8 mouse cellular contexts compared by ENCODE assay signal in the genomic region with DNA sequence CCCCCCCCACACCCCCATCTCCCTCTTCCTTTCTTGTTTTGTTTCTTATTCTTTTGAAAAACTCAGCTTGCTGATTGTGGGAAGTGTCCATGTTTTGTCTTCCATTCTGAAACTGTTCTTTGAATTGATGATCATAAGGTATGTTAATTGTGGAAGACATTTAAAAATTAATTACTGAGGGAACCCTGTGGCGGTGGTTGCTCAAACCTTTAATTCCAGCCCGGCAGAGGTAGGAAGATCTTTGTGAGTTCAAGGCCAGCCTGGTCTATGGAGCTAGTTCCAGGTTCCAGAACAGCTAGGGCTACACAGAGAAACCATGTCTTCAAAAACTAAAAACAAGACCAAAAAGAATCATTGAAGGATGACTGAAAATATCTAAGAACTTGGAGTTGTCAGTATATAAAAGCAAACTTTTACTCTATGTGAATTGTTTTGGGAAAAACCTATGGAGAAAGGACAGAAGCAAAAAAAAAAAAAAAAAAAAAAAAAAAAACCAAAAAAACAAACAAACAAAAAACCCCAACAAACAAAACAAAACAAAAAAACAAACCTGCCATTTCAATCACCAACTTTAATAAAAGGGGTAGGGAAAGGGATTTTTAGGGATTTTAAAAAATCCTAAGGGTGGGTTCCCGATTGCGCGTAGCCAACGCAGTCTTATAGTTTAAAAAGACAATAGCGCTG. TPM values are rescaled to one million over a fixed set of nuclear protein-coding genes. Genes with fewer than 3 reads are reported as not detected.
DNase-seq lines count a peak whose midpoint lies in the region; ATAC-seq and TF ChIP-seq lines count a peak whose summit lies in the region.

No protein-coding gene starts in this region.

- no peaks in the 10 kb centered on the region for H3K36me3 ChIP-seq in hindbrain, embryonic 15.5 days
- H3K36me3 ChIP-seq in midbrain, embryonic 16.5 days (ENCODE audit: control insufficient read depth, insufficient read depth, low read length): no peaks in the 10 kb centered on the region

- no peak for TF ChIP-seq CTCF in layer of hippocampus, adult 2 months (conservative IDR thresholded peaks at IDR 0.05)

- ATAC-seq in hindbrain, embryonic 15.5 days (ENCODE audit: low FRiP score, low read depth): no peak
- ATAC-seq in midbrain, embryonic 16.5 days: no peak
- ATAC-seq in erythroid progenitor cell, adult 5-6 weeks (replicated peaks; ENCODE audit: low FRiP score, poor library complexity, severe bottlenecking): no peak

- no peaks in the 10 kb centered on the region for H3K27me3 ChIP-seq in hindbrain, embryonic 15.5 days
- H3K27me3 ChIP-seq in midbrain, embryonic 16.5 days (ENCODE audit: control insufficient read depth, insufficient read depth, low read depth, low read length): no peaks in the 10 kb centered on the region

- peaks cover 6% of the 10 kb centered on the region; the same call in 1 of the 2 replicates for H3K4me1 ChIP-seq in hindbrain, embryonic 15.5 days (replicated peaks)
- H3K4me1 ChIP-seq in midbrain, embryonic 16.5 days (ENCODE audit: control insufficient read depth, insufficient read depth, low read length): no peaks in the 10 kb centered on the region

- WGBS in hindbrain, embryonic 15.5 days: 15% methylated on average over 7 of the region's 7 CpGs
- WGBS in midbrain, embryonic 16.5 days: 18% methylated on average over 7 of the region's 7 CpGs

- DNase-seq in layer of hippocampus, adult 2 months (ENCODE audit: low spot score in 2 of 2): no peak
- DNase-seq in layer of hippocampus, adult 9-11 months: no peak
- DNase-seq in embryo, embryonic 11 days: peak; percentile 31
- no peak for DNase-seq in left cerebral cortex, adult 11 months (ENCODE audit: low spot score)
- no peak for DNase-seq in adrenal gland, adult 2 months

- peak overlapping the region; percentile 42 for H3K4me2 ChIP-seq in hindbrain, embryonic 15.5 days
- H3K4me2 ChIP-seq in midbrain, embryonic 16.5 days (ENCODE audit: low read length): peak overlapping the region; percentile 40

- H3K4me3 ChIP-seq in layer of hippocampus, adult 2 months: peak overlapping the region; percentile 55
- H3K4me3 ChIP-seq in hindbrain, embryonic 15.5 days: peak overlapping the region; percentile 20
- H3K4me3 ChIP-seq in midbrain, embryonic 16.5 days (ENCODE audit: low read depth, low read length): peak overlapping the region; percentile 23

- no peaks in the 10 kb centered on the region for H3K9me3 ChIP-seq in hindbrain, embryonic 15.5 days
- no peaks in the 10 kb centered on the region for H3K9me3 ChIP-seq in midbrain, embryonic 16.5 days (replicated peaks; ENCODE audit: control insufficient read depth, low read length, poor library complexity, severe bottlenecking)

- H3K27ac ChIP-seq in layer of hippocampus, adult 2 months: no peak overlapping the region
- no peak overlapping the region for H3K27ac ChIP-seq in hindbrain, embryonic 15.5 days (replicated peaks)
- no peak overlapping the region for H3K27ac ChIP-seq in midbrain, embryonic 16.5 days (ENCODE audit: low read length)

- no peak overlapping the region for H3K9ac ChIP-seq in hindbrain, embryonic 15.5 days
- no peak overlapping the region for H3K9ac ChIP-seq in midbrain, embryonic 16.5 days (ENCODE audit: low read depth, low read length)

RNA-seq across cellular contexts. Expression of a gene that starts 11.0 kb away (rescaled TPM):
- 100 to 1,000 TPM; 429 to 442 TPM for total RNA-seq in layer of hippocampus, adult 2 months (2021)
- 505 and 550 TPM in 2 replicates for polyA plus RNA-seq in hindbrain, embryonic 15.5 days (2015; fragmentation: Nextera tagmentation; extraction: Ambion mirVana)
- polyA plus RNA-seq in midbrain, embryonic 16.5 days (2015; fragmentation: Nextera tagmentation; extraction: Ambion mirVana): 627 and 665 TPM in 2 replicates
- total RNA-seq in erythroid progenitor cell, adult 5-6 weeks (2015; ENCODE audit: low replicate concordance): 188 and 231 TPM in 2 replicates
- 144 and 175 TPM in 2 replicates for total RNA-seq in erythroid progenitor cell, adult 5-6 weeks (2017; ENCODE audit: low replicate concordance)
- total RNA-seq in adrenal gland, adult 2 months (2021): 100 to 1,000 TPM; 241 to 321 TPM
- 25.4 and 26.1 TPM in 2 replicates for polyA plus RNA-seq in adrenal gland, adult 2 months (2012; rRNA removed)

RNA-seq across cellular contexts. Expression of a gene that starts 37.3 kb away (rescaled TPM):
- total RNA-seq in layer of hippocampus, adult 2 months (2021): under 1 TPM; 0.59 to 0.97 TPM
- 7.9 and 9.0 TPM in 2 replicates for polyA plus RNA-seq in hindbrain, embryonic 15.5 days (2015; fragmentation: Nextera tagmentation; extraction: Ambion mirVana)
- polyA plus RNA-seq in midbrain, embryonic 16.5 days (2015; fragmentation: Nextera tagmentation; extraction: Ambion mirVana): 7.0 and 8.8 TPM in 2 replicates
- not detected in 2 replicates for total RNA-seq in erythroid progenitor cell, adult 5-6 weeks (2015; ENCODE audit: low replicate concordance)
- not detected in 2 replicates for total RNA-seq in erythroid progenitor cell, adult 5-6 weeks (2017; ENCODE audit: low replicate concordance)
- 1 to 10 TPM; 2.5 to 6.1 TPM for total RNA-seq in adrenal gland, adult 2 months (2021)
- 10.9 and 12.0 TPM in 2 replicates for polyA plus RNA-seq in adrenal gland, adult 2 months (2012; rRNA removed)
